Mouse (Mus musculus) gastrocnemius, adult 18-20 months (tissue): ENCODE results near the gene Dusp27. TPM values are rescaled to one million over a fixed set of nuclear protein-coding genes. Genes with fewer than 3 reads are reported as not detected.

Source experiments
- total RNA-seq, 2 experiments: library from RNA; stranded (reverse); gene quantifications; 2 replicates each; pipeline ENCODE4 v1.2.3; 2021

Dusp27 gene
- total RNA-seq, 2 experiments from 2014 or later: 59.5 to 83.2 TPM

Other genes with a start within 250 kb of the Dusp27 start
- gene Pou2f1, start 125.2 kb downstream of the Dusp27 start, total RNA-seq: 1 to 10 TPM; 7.7 to 8.3 TPM
- not detected for gene Gpa33, start 2.3 kb upstream of the Dusp27 start, total RNA-seq
- gene Mael, start 110.8 kb upstream of the Dusp27 start, total RNA-seq: not detected
- gene Ildr2, start 126.2 kb upstream of the Dusp27 start, total RNA-seq: 1 to 10 TPM; 1.3 to 1.8 TPM